Mouse (Mus musculus) stomach, postnatal 0 days (tissue): Measurements from ENCODE around the gene Guca2b. TPM values are rescaled to one million over a fixed set of nuclear protein-coding genes. Genes with fewer than 3 reads are reported as not detected.

Experiments used
- ATAC-seq: fragments of 200-750 bp; cut with Nextera tagmentation; 2 replicates; pipeline ENCODE4 v1.8.0; 2017; ENCODE audit not compliant: low FRiP score, low TSS enrichment
- DNase-seq: peaks from one replicate; pipeline ENCODE4 v3.0.0-alpha.2; 2016; ENCODE audit warnings: low spot score
- H3K27ac ChIP-seq: fragments of 300-500 bp; sonication (generic); replicated peaks from 2 replicates; pipeline ENCODE4 v1.5.1; 2014; ENCODE audit warnings: mild to moderate bottlenecking, control low read depth
- H3K27me3 ChIP-seq: fragments of 300-500 bp; sonication (generic); 2 replicates; pipeline ENCODE4 v1.6.1; 2014; ENCODE audit warnings: low read length; ENCODE audit not compliant: control insufficient read depth, insufficient read depth
- H3K36me3 ChIP-seq: fragments of 300-500 bp; sonication (generic); 2 replicates; pipeline ENCODE4 v1.6.1; 2014; ENCODE audit warnings: low read length, mixed read lengths; ENCODE audit not compliant: control insufficient read depth, insufficient read depth
- H3K4me1 ChIP-seq: fragments of 300-500 bp; sonication (generic); replicated peaks from 2 replicates; pipeline ENCODE4 v1.6.1; 2014; ENCODE audit warnings: antibody characterized with exemption; ENCODE audit not compliant: control insufficient read depth, insufficient read depth
- H3K4me2 ChIP-seq: fragments of 300-500 bp; sonication (generic); replicated peaks from 2 replicates; pipeline ENCODE4 v1.6.1; 2014; ENCODE audit warnings: low read depth, mild to moderate bottlenecking, control low read depth, moderate library complexity
- H3K4me3 ChIP-seq: fragments of 300-500 bp; sonication (generic); 2 replicates; pipeline ENCODE4 v1.5.1; 2014; ENCODE audit warnings: low read depth, low read length, control low read depth
- H3K9ac ChIP-seq: fragments of 300-500 bp; sonication (generic); 2 replicates; pipeline ENCODE4 v1.6.1; 2014; ENCODE audit warnings: mild to moderate bottlenecking, low read length, control low read depth, mixed read lengths
- H3K9me3 ChIP-seq: fragments of 300-500 bp; sonication (generic); 2 replicates; pipeline ENCODE4 v1.6.1; 2016; ENCODE audit warnings: low read length; ENCODE audit not compliant: control insufficient read depth
- CTCF ChIP-seq: IDR thresholded peaks from 2 replicates; pipeline ENCODE4 v1.5.1; 2016; ENCODE audit warnings: antibody characterized with exemption, low read depth, mild to moderate bottlenecking, moderate library complexity
- EP300 ChIP-seq: optimal IDR thresholded peaks from 2 replicates; pipeline ENCODE3; 2016; ENCODE audit warnings: antibody characterized with exemption
- WGBS: fragments of 180-500 bp; shearing (Covaris S2); extraction: QIAGEN DNeasy Blood & Tissue Kit; methylation state at CpG from one replicate; pipeline ENCODE4 v1.1.7; 2014; 5-methylcytosine and 5-hydroxymethylcytosine counted together
- polyA plus RNA-seq: library from polyadenylated mRNA; unstranded; fragments of >200 nt; fragmentation: Nextera tagmentation; extraction: Ambion mirVana; gene quantifications from 2 replicates; pipeline ENCODE4 v1.2.1, GENCODE M21; 2015

Gene Guca2b
- polyA plus RNA-seq, 1 experiment from 2014 or later, result 1.1 TPM

GRCm38 (mm10) chr4:119609488-119609887, 49.3 kb downstream of the Guca2b start:
- no peak for TF ChIP-seq CTCF
- no peak for TF ChIP-seq EP300
- H3K9me3 ChIP-seq, result no peaks in the 10 kb centered on the region
- H3K4me2 ChIP-seq, result no peak overlapping the region
- no peak for ATAC-seq
- no peaks in the 10 kb centered on the region for H3K4me1 ChIP-seq
- WGBS, result 76% methylated on average over 1 of the region's 1 CpGs
- no peak overlapping the region for H3K27ac ChIP-seq
- no peaks in the 10 kb centered on the region for H3K36me3 ChIP-seq
- no peak overlapping the region for H3K9ac ChIP-seq
- DNase-seq, result no peak
- no peaks in the 10 kb centered on the region for H3K27me3 ChIP-seq
- H3K4me3 ChIP-seq, result no peak overlapping the region

Other genes starting within 250 kb of the Guca2b start
- 1.4 and 2.2 TPM in 2 replicates for gene Ccdc30, start 243.4 kb downstream of the Guca2b start, polyA plus RNA-seq
- 30.7 and 31.6 TPM in 2 replicates for gene Ppcs, start 236.5 kb downstream of the Guca2b start, polyA plus RNA-seq
- gene Zmynd12, start 236.1 kb downstream of the Guca2b start, polyA plus RNA-seq, result 0.15 and 0.35 TPM in 2 replicates
- 0.19 and 0.25 TPM in 2 replicates for gene Rimkla, start 166.3 kb downstream of the Guca2b start, polyA plus RNA-seq
- 7.4 and 7.6 TPM in 2 replicates for gene Foxj3, start 122.0 kb downstream of the Guca2b start, polyA plus RNA-seq
- 2.5 and 2.9 TPM in 2 replicates for gene Frg2f1, start 119.4 kb downstream of the Guca2b start, polyA plus RNA-seq
- gene Guca2a, start 21.2 kb downstream of the Guca2b start, polyA plus RNA-seq, result 0.88 and 1.0 TPM in 2 replicates
- 6.0 and 7.1 TPM in 2 replicates for gene Hivep3, start 74.8 kb upstream of the Guca2b start, polyA plus RNA-seq